Comparison of ENCODE assay signal across 21 mouse cellular contexts in the genomic region with DNA sequence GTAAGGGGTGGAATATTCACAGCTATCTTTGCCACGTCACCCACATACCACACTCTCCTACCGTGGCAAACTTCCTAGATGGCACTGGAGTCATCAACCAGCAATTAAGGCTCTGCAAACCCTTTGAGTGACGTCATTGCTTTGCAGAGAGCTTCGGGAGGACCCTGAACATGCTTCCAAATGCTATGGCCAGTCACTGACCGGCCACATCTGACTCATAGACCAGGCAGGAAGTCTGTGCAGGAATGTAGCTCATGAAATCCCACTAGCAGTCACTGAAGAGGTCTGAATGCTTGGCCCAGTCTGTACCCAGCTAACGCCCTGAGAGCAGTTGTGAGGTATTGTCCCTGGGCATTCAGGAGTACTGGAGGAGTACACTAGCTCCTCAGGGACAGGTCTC.
A peak's percentile ranks its signal among the peaks of the same experiment; 100 is the strongest.
DNase-seq lines count a peak whose midpoint lies in the region; ATAC-seq and TF ChIP-seq lines count a peak whose summit lies in the region.
"Had no signal": no experiment of that assay in that cellular context is flagged by ENCODE, and none has a peak within 500 bp of the region (broad histone marks: within the 10 kb centered on the region; RNA-seq: fewer than 3 reads in every experiment).

No protein-coding gene starts in this region.

- H3K4me1 ChIP-seq in heart, postnatal 0 days (ENCODE audit: control insufficient read depth, insufficient read depth): no peaks in the 10 kb centered on the region
- H3K4me1 ChIP-seq in megakaryocyte, embryonic 14.5 days: peaks cover 44% of the 10 kb centered on the region
- H3K4me1 ChIP-seq in intestine, postnatal 0 days (replicated peaks; ENCODE audit: control insufficient read depth, insufficient read depth, low read length): no peaks in the 10 kb centered on the region
- H3K4me1 ChIP-seq: heart, embryonic 10.5 days had no signal

- H3K9me3 ChIP-seq in heart, postnatal 0 days (replicated peaks; ENCODE audit: control insufficient read depth, low read length): no peaks in the 10 kb centered on the region
- peaks cover under 1% of the 10 kb centered on the region for H3K9me3 ChIP-seq in megakaryocyte, embryonic 14.5 days
- H3K9me3 ChIP-seq in intestine, postnatal 0 days (ENCODE audit: control insufficient read depth): no peaks in the 10 kb centered on the region
- H3K9me3 ChIP-seq: embryonic facial prominence, embryonic 10.5 days; forebrain, embryonic 15.5 days; heart, embryonic 10.5 days; hindbrain, embryonic 15.5 days had no signal

- ATAC-seq in heart, postnatal 0 days (ENCODE audit: insufficient read depth, low read depth): no peak
- ATAC-seq in megakaryocyte, adult 5-6 weeks (ENCODE audit: poor library complexity, severe bottlenecking): no peak
- ATAC-seq in intestine, postnatal 0 days: no peak
- ATAC-seq: activated CD4-positive, CD25-positive, alpha-beta regulatory T cell, adult 4 months; forebrain, embryonic 15.5 days; inflammation-experienced regulatory T-cells, adult 6 months; Patski had no signal

- no peak overlapping the region for H3K4me2 ChIP-seq in heart, postnatal 0 days (ENCODE audit: low read depth, low read length)
- peak overlapping the region; percentile 14 for H3K4me2 ChIP-seq in myocyte (ENCODE audit: low read depth)
- no peak overlapping the region for H3K4me2 ChIP-seq in intestine, postnatal 0 days (replicated peaks; ENCODE audit: low read depth)
- H3K4me2 ChIP-seq: forebrain, embryonic 15.5 days; hindbrain, embryonic 15.5 days had no signal

- no peak overlapping the region for H3ac ChIP-seq in myocyte (ENCODE audit: control insufficient read depth, insufficient read length)

- H3K27ac ChIP-seq in heart, postnatal 0 days (ENCODE audit: low read depth): no peak overlapping the region
- H3K27ac ChIP-seq in intestine, postnatal 0 days (ENCODE audit: low read depth, low read length): no peak overlapping the region
- H3K27ac ChIP-seq: embryonic facial prominence, embryonic 10.5 days; forebrain, embryonic 15.5 days; heart, embryonic 10.5 days; hindbrain, embryonic 15.5 days had no signal

- TF ChIP-seq CTCF in heart, postnatal 0 days (IDR thresholded peaks at IDR 0.05; ENCODE audit: low read depth): no peak
- no peak for TF ChIP-seq CTCF in intestine, postnatal 0 days (IDR thresholded peaks at IDR 0.05; ENCODE audit: low read depth)

- 40% methylated on average over 6 of the region's 6 CpGs for WGBS in heart, postnatal 0 days
- 68% methylated on average over 6 of the region's 6 CpGs for WGBS in intestine, postnatal 0 days

- no peak for TF ChIP-seq EP300 in heart, postnatal 0 days (IDR thresholded peaks at IDR 0.05; ENCODE audit: low read depth)

- no peak overlapping the region for H3K4me3 ChIP-seq in heart, postnatal 0 days (ENCODE audit: low read depth, low read length)
- H3K4me3 ChIP-seq in megakaryocyte, embryonic 14.5 days (replicated peaks): peak overlapping the region; percentile 2
- no peak overlapping the region for H3K4me3 ChIP-seq in myocyte
- no peak overlapping the region for H3K4me3 ChIP-seq in intestine, postnatal 0 days (ENCODE audit: low read depth, low read length)
- H3K4me3 ChIP-seq: embryonic facial prominence, embryonic 10.5 days; erythroblast, embryonic 14.5 days; forebrain, embryonic 15.5 days; heart, embryonic 10.5 days; hindbrain, embryonic 15.5 days had no signal

- intact Hi-C loops in heart, postnatal 10 days (cut with DNase I): no loop called here

- peak; percentile 11 for DNase-seq in heart, postnatal 0 days (ENCODE audit: low spot score)
- DNase-seq in heart, postnatal 10 days: no peak
- peak; percentile 86 for DNase-seq in Muller cell, postnatal 12 days (ENCODE audit: inconsistent ontology term)
- DNase-seq in layer of hippocampus, adult 18-20 months (ENCODE audit: low spot score in 2 of 2): no peak
- DNase-seq: adrenal gland, postnatal 14 days; cerebellum, adult 18-20 months; cerebellum, adult 9-11 months; gastrocnemius, postnatal 36 days; heart, adult 11 months had no signal

- no peak overlapping the region for H3K9ac ChIP-seq in heart, postnatal 0 days (replicated peaks; ENCODE audit: low read depth, low read length)
- H3K9ac ChIP-seq in intestine, postnatal 0 days (ENCODE audit: low read depth, low read length): no peak overlapping the region
- H3K9ac ChIP-seq: forebrain, embryonic 15.5 days; hindbrain, embryonic 15.5 days had no signal

- H3K27me3 ChIP-seq in heart, postnatal 0 days (ENCODE audit: control insufficient read depth, insufficient read depth, low read length): no peaks in the 10 kb centered on the region
- peaks cover under 1% of the 10 kb centered on the region for H3K27me3 ChIP-seq in megakaryocyte, embryonic 14.5 days (replicated peaks)
- no peaks in the 10 kb centered on the region for H3K27me3 ChIP-seq in myocyte (ENCODE audit: control insufficient read depth, insufficient read depth, insufficient read length)
- no peaks in the 10 kb centered on the region for H3K27me3 ChIP-seq in intestine, postnatal 0 days (replicated peaks; ENCODE audit: control insufficient read depth, insufficient read depth, low read length)
- H3K27me3 ChIP-seq: forebrain, embryonic 15.5 days; hindbrain, embryonic 15.5 days had no signal

- H3K36me3 ChIP-seq in heart, postnatal 0 days (replicated peaks; ENCODE audit: control insufficient read depth, insufficient read depth, low read length): no peaks in the 10 kb centered on the region
- H3K36me3 ChIP-seq in megakaryocyte, embryonic 14.5 days (replicated peaks; ENCODE audit: low read length): no peaks in the 10 kb centered on the region
- H3K36me3 ChIP-seq in myocyte (ENCODE audit: control insufficient read depth, insufficient read depth): no peaks in the 10 kb centered on the region
- no peaks in the 10 kb centered on the region for H3K36me3 ChIP-seq in intestine, postnatal 0 days (ENCODE audit: control insufficient read depth, insufficient read depth)
- H3K36me3 ChIP-seq: embryonic facial prominence, embryonic 10.5 days; forebrain, embryonic 15.5 days; heart, embryonic 10.5 days; hindbrain, embryonic 15.5 days had no signal

- no peak for TF ChIP-seq POLR2A in myocyte (IDR thresholded peaks at IDR 0.05; ENCODE audit: insufficient read length, low read depth)

- no peaks in the 10 kb centered on the region for H3K79me2 ChIP-seq in myocyte (ENCODE audit: control insufficient read depth, insufficient read depth)

TF ChIP-seq in myocyte, 11 proteins besides CTCF, POLR2A, EP300 and RAD21:
- no peak for TF ChIP-seq MAX (IDR thresholded peaks at IDR 0.05; ENCODE audit: low read depth)

Comparison
In these comparisons a context has a peak if more than half of its experiments do, and no peak if none do; other contexts are left out.
1. DNase-seq: peak in heart, postnatal 0 days (single experiment) and Muller cell, postnatal 12 days (single experiment); none in heart, postnatal 10 days (0 of 2) and layer of hippocampus, adult 18-20 months (0 of 2).